Mouse (Mus musculus): Measurements from ENCODE around the gene Gtsf1.

GRCm38 (mm10) chr15:103430241-103430640, at the start of gene Gtsf1:
- TF ChIP-seq CTCF (IDR thresholded peaks at IDR 0.05): no peak
- TF ChIP-seq EP300 (IDR thresholded peaks at IDR 0.05): no peak

Measured in lung, postnatal 0 days (tissue).